Mouse (Mus musculus) left cerebral cortex, adult 18-20 months (tissue): ENCODE results near the gene Nol3. TPM values are rescaled to one million over a fixed set of nuclear protein-coding genes. Genes with fewer than 3 reads are reported as not detected.
"Not testable (repeated sequence)": the region's sequence is repeated elsewhere in the genome, so short reads cannot be mapped to it uniquely, and the experiment has no call there.

ENCODE experiments used
- DNase-seq, 2 experiments: peaks; one replicate each; pipeline ENCODE4 v3.0.0; 2021 to 2022; ENCODE audit warnings: low spot score in 2 of 2, mixed read lengths in 1 of 2
- total RNA-seq, 2 experiments: library from RNA; stranded (reverse); gene quantifications; 2 replicates each; pipeline ENCODE4 v1.2.3; 2021

Nol3 gene
- total RNA-seq, 2 experiments from 2014 or later, result 9.4 to 10.8 TPM

DNA sequence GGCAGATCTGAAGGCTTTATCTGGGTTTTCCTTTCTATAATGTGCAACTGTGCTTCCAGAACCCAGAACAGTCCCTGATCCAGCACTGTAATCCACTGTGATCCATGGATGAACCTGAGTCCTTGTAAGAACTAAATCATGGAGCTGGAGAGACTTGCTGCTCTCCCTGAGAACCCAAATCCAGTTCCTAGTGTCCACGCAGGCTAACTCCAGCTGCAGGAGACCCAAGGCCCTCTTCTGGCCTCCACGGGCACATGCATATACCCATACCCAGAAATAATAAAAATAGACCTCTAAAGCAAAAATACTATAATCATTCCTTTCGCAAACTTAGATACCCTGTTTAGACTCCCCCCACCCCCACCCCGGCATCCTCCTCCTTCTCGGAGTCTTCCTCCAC is 12.3 kb downstream of the Nol3 start:
- no peak for DNase-seq

DNA sequence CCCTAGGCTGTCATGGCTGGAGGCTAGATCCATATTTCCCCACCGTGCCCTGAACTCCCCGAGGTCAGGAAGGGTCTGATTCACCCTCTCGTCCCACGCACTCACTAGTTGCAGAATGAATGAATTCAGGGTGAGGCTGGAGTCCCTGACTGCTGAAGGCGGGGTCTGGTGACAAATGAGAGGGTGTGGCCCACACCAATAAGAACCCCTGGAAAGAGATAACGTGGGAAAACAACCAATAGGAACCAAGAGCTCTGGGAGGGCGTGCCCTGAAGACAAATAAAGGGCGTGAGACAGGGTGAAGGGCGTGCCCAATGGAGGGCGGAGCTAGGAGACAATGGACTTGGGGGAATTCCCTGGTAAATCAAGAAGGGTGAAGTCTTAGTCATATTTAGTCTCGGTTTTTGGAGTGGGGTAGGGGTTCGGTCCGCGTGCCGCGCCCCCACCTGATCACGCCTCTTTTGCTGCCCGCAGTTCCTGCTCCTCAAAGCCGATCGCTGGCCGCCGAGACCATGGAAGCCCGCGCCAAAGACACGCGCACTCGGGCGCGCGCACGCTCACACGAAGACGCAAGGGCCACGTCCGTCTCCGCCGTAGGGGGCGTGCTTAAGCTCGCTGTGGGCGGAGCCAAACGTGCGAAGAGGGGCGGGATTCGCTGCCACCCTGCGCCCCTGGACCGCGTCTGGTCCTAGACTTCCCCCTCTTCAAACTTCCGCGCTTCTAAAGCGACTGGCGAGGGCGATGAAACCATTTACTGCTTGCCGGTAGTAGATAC is 13.2 kb downstream of the Nol3 start:
- DNase-seq, result peak; percentile 93 to 94

DNA sequence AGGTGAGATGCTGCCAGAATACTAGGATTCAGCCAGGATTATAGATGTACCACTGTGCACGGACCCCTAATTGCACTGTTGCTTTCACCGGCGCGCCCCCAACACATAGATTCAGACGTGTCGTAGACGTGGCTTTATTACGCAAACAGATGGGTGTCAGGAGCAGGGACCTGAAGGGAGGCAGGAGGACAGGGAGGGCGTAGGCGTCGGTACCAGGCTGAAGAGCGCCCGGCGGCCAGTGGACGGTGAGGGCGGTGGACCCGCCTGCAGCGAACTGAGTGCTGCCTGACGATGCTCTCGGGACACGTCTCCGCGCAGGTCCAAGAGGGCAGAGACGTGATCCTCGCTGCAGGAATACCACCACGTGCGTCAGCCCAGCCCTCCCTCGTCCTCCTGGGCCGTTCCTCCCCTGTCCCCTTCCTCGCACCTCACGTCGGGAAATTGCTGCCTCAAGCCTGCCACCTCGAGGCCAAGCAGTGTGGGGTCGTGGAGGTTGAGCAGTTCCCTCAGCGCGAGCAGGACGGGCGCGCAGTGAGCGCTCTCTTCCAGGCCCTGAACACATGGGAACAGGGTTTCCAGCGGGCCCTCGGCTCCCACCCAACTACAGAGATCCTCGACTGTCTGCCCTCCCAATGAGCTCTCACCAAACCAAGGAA is 14.0 kb downstream of the Nol3 start, which contains the start of gene 4931428F04Rik:
TSS of gene 4931428F04Rik (minus strand) at position 60 of the 656 bp plus-strand sequence.
- DNase-seq, result peak; percentile 40 to 41

DNA sequence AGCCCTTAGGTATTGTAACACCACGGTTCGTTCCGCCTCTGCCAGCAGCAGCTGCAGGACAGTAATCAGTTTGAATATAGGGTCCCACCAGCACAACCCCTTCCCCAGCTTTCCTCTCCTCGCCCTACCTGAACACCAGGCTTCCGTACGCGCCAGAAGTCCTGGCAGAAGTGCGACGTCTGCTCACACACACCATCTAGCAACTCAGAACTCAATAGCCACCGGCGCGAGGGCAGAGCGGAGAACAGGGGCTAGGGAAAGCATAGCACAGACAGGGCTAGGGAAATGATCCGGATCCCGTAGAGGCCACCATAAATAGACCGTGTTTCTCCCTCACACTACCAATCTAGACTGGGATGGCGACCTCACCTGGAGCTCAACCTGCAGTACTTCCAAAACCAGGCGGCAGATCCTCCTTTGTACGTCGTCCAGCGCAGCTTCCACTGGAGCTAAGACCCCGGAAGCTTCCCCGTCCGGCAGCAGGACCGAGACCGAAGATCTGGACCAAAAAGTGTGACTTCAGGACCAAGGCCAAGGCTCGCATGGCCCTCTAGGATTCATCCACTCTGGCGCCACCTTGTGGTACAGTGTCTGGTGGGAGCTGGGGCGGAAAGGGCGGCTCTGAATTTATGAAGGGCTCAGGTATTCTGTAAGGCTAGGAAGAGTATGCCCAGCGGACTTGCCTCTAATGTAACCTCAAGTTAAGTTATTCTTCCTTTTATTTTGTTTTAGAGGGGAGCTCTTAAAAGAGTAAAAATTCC is 14.8 kb downstream of the Nol3 start:
- peak; percentile 77 to 90 for DNase-seq

DNA sequence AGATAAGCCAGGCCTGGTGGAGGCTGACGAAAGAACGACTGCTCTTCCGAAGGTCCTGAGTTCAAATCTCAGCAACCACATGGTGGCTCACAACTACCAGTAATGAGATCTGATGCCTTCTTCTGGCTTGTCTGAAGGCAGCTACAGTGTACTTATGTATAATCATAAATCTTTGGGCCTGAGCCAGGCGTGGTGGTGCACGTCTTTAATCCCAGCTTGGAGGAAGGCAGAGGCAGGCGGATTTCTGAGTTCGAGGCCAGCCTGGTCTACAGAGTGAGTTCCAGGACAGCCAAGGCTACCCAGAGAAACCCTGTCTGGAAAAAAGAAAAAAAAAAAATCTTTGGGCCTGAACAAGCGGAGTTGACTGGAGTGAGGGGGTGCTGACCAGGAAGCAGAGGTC is 15.4 kb downstream of the Nol3 start:
- DNase-seq, result not testable (repeated sequence)

DNA sequence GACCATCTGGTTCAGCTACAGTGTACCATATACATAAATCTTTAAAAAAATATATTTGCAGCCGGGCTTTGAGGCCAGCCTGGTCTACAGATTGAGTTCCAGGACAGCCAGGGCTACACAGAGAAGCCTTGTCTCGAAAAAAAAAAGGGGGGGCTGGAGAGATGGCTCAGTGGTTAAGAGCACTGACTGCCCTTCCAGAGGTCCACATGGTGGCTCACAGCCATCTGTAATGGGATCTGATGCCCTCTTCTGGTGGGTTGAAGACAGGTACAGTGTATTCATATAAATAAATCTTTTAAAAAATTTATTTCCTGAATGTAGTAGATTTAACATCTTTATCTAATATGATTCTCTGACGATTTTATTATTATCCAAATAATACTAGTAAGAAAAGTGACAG is 15.9 kb downstream of the Nol3 start:
- DNase-seq, result not testable (repeated sequence)

DNA sequence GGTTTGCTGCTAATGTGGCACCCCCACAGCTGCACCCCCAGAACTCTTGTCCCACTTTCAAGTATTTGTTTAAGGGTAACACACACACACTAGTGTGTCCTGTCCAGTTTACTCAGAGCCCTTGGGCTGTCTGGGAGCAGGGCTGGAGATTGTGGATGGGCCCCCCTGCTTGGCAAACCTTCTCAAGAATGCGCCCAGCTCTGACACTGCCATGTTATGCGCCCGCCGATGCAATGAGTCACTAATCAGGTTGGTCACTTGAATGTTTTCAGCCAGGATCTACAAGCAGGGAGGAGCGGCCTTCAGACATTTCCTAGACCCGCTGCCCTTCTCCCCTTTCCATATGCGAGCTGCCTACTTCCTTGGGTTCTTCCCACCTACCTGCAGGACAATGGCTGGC is 16.5 kb downstream of the Nol3 start:
- DNase-seq, result no peak

DNA sequence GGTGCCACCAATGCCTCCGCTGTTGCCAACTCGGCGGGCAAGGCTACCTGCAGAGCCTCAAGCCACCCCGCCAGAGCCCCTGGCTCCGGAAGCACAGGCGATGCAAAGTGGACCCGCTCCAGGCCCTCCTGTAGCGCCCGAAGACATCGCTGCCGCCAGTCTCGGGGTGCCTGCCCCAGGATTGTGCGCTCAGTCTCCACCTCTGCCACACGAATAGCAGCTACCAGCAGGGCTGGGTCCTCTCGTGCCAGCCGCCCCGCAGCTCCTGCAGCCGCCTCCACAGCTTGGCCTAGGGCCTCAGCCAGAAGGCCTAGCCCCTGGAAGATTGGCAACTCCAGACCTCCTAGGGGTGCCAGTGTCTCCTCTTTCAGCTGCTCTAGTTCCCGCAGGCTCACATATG is 17.5 kb downstream of the Nol3 start:
- no peak for DNase-seq

DNA sequence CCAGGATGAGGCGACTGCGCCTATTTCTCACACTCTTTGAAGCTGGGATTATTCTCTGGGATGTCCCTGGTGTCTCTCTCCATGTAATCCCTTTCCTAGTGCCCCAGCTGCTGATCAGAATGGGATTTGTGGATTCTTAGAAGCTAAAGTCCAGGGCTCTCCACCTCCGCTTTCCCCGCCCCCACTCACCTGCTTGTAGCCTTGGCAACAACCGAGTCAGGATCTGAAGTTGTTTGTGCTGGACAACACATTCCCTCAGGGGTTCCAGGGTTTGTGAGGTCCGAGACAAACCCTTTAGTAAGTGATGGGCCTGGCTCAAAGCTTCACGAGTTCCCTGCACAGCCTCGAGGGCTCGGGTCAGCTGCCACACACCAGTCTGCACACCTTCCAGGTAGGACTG is 18.8 kb downstream of the Nol3 start:
- no peak for DNase-seq

DNA sequence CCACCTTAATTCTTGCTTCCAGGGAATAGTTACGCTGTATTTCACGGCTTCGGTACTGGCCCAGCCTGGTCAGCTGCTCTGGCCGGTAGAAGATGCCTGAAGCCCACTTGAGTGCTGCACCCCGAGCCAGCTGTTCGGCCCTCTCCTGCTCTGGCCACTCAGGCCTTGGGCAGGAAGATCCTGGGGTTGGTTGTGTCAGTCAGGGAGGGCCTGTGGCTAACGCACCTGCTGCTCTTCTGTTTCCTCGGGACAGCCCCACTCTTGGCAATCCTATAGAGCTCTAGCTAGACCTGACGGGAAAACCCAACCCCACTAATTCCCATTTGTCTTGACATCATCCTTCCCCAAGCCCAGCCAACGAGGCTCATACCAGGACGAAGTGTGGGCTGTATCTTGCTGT is 19.3 kb downstream of the Nol3 start:
- no peak for DNase-seq

DNA sequence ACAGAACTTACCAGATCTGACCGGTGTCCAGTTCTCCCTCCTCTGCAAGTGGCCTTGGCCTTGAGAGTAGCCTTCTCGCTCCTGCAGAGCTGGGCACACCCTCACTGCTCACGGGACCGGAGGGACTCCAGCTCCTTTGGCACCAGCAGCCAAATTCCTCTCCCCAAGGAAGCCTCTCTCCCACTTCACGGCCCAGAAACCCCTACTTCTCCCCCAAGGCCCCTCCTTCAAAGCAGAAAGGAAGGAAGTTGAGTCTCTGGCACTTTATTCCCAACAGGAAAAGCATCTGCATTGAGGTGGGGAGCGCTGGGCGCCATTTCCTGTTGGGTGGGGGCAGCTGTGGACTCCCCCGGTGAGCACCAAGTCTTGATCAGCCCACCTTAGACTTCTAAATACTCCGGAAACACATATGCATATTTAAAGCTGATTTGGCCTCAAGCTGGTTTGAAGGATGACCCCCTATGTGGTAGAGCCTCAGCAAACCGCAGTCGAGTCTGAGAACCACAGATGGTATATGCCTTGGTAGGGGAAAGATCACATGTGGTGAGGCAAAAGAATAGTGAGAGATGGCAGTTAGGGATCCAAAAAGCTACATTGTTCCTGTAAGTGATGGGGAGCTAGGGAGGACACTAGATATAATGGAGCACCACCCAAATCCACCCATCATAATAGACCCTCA is 20.1 kb downstream of the Nol3 start, which contains the start of gene Exoc3l:
TSS of gene Exoc3l (minus strand) at position 207 of the 679 bp plus-strand sequence.
- DNase-seq, result no peak

DNA sequence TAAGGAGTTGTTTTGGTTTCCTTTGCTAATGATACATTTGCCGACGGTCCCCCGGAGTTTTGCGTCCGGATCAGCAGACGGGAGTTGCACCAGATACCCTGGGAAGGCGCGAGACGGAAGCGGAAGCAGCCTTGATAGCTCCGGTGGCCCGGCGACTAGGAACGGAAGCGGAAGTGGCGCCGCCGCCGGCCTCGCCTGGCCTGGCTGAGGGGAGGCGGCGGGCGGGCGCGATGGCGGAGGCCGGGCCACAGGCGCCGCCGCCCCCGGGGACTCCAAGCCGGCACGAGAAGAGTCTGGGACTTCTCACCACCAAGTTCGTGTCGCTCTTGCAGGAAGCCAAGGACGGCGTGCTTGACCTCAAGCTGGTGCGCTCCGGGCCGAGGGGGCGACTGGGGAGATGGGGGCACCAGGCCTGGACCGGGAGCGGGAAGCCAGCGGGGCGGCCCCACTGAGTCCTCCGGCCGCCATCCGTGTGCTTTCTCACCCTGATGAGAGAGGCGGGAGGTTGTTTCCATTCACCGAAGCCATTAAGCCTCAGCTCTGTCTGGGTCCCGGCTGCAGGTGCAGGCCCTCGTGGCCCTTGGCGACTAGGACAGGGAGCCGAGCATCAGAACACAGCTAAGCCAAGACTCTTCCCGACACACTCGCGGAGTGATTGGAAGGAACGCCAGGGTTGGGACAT is 21.7 kb downstream of the Nol3 start, which contains the start of gene E2f4:
TSS of gene E2f4 (plus strand) at position 153 of the 682 bp plus-strand sequence.
- DNase-seq, result peak; percentile 94 to 95

DNA sequence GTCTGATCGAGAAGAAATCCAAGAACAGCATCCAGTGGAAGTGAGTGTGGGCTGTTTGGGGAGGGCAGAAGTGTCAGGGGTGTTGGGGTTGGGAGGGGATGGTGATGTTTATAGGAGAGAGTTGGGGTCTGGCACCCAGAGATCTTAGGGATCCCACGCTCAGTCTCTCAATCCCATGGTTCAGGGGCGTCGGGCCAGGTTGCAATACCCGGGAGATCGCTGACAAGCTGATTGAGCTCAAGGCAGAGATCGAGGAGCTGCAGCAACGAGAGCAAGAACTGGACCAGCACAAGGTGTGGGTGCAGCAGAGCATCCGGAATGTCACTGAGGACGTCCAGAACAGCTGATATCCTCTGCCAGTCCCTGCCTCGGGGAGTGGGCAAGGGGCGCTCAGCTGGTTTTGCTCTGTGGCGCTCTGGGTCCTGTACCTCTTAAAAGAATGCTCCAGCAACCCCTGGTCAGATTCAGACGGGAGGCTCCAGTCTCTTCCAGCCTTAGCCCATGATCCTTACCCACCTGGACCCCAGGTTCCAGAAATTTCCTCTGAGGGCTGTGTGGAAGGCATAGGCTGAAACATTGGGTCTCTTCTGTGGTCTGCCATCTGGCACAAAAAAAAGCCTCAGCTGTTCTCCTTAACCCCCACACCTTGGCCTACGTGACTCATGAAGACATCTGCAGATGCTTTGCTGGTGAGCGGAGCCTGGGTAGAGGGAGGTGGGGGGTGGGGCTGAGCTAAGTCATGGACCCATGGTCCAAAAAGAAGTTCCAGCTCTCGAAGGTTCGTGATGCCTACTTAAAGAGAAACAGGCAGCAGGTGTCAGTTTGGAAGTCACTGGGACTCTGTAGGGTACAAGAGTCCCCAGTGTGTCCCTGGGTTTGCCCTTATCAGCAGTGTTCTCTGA is 22.7 kb downstream of the Nol3 start:
- no peak for DNase-seq

DNA sequence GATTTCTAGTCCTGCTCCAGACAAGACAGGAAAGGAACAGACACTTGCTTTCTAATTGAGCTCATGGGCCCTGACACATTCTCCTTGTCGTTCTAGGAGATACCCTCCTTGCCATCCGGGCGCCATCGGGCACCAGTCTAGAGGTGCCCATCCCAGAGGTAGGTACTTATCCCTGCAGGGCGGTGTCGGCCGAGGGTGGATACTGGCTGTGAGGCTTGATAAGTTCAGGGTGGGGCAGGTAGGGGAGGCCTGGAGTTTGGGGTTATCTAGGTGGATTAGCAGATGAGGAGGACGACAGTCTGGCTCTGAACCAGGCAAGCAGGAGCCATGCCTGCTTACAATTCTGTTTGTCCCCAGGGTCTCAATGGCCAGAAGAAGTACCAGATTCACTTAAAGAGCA is 24.0 kb downstream of the Nol3 start:
- no peak for DNase-seq

DNA sequence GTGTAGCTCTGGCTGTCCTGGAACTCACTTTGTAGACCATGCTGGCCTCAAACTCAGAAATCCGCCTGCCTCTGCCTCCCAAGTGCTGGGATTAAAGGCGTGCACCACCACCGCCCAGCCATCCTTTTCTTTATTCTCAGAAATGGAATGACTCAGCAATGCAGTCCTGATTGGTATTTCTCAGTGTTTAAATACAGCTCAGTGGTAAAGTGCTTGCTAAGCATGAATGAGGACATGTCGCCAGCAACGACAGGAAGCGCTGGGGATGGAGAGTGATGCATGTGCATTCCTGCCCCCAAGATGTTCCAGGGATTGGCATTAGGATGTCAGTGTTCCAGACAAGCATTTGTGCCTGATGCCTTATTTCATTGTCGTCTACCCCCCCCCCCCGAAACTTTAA is 27.5 kb downstream of the Nol3 start:
- no peak for DNase-seq

DNA sequence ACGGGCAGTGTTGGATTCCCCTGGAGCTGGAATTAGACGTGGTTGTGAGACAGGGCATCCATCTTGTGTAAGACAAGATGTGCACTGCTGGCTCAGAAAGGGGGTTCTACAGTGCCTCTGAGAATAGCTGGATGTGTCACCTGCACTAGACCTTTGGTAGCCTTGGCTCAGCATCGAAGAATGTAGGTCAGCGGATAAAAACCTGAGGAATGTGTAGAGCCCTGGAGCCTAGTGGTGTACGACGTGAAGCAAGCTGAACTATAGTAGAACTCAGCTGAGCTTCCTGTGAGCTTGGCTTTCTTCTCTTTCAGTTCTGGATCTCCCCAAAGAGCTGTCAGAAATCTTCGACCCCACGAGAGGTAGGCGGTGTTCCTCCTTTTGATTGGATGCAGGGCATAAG is 27.9 kb downstream of the Nol3 start:
- no peak for DNase-seq

DNA sequence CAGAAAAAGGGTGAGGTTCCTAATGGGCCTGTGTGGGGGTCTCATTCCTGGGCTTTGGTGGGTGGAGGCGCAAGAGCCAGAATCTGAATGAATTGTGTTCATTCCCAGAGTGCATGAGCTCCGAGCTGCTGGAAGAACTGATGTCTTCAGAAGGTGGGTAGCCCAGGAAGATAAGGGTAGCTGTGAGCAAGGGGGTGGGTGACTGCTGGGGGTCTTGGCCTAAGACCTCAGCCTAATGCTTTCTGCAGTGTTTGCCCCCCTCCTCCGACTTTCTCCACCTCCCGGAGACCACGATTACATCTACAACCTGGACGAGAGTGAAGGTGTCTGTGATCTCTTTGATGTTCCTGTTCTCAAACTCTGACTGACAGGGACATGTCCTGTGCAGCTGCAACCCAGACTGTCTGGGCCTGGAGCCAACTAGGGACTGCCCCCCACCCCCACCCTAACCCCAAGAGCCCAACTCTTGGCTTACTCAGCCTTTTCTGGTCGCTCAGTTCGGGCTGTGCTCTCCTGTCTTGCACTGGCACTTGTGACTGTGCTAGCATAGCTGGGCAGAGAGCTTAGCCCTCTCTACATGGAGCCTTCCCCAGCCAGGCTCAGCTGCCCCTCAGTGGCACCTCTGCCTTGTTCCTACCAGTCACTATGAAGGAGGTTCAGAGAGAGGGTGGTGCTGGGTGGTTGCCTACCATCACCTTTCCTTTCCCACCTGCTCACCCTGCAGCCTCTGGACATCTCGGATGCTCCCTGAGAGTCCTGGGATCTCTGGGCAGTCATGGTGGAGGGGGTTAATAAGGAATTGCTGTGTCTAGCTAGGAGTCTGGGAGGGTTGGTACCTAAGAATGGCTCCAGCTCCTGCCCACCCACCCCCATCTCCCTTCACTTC is 28.6 kb downstream of the Nol3 start:
- no peak for DNase-seq
